Mouse (Mus musculus) embryo, embryonic 11 days (tissue): ENCODE results near the gene Apom.

Experiments
- DNase-seq: peaks from one replicate; pipeline ENCODE4 v3.0.0-alpha.2; 2015

Gene Apom

GRCm38 (mm10) chr17:35131500-35132173, at the start of gene Apom:
Apom (minus strand) TSS chr17:35132050.
- DNase-seq: no peak

- DNase-seq: no peak
Measured at GRCm38 (mm10) chr17:35180093-35180492, 48.2 kb upstream of the Apom start.

GRCm38 (mm10) chr17:35178528-35178927, 46.7 kb upstream of the Apom start:
- peak; percentile 80 for DNase-seq

- DNase-seq: no peak
Measured at GRCm38 (mm10) chr17:35175968-35176367, 44.1 kb upstream of the Apom start, which contains the start of gene Aif1. Aif1 (minus strand) TSS chr17:35176068.

GRCm38 (mm10) chr17:35175382-35175781, 43.5 kb upstream of the Apom start:
- no peak for DNase-seq

- DNase-seq: no peak
Measured at GRCm38 (mm10) chr17:35174201-35174977, 42.5 kb upstream of the Apom start.

- DNase-seq: no peak
Measured at GRCm38 (mm10) chr17:35173329-35173728, 41.5 kb upstream of the Apom start.

GRCm38 (mm10) chr17:35172445-35173234, 40.8 kb upstream of the Apom start:
- DNase-seq: no peak

GRCm38 (mm10) chr17:35168541-35169207, 36.8 kb upstream of the Apom start:
- DNase-seq: peak; percentile 87

- no peak for DNase-seq
Measured at GRCm38 (mm10) chr17:35167794-35168193, 35.9 kb upstream of the Apom start.

- peak; percentile 81 for DNase-seq
Measured at GRCm38 (mm10) chr17:35166352-35167035, 34.6 kb upstream of the Apom start.

GRCm38 (mm10) chr17:35165451-35166155, 33.8 kb upstream of the Apom start:
- DNase-seq: peak; percentile 31

- DNase-seq: peak; percentile 99
Measured at GRCm38 (mm10) chr17:35164568-35165450, 33.0 kb upstream of the Apom start, which contains the start of gene Prrc2a. Prrc2a (minus strand) TSS chr17:35164897.

GRCm38 (mm10) chr17:35164218-35164567, 32.3 kb upstream of the Apom start:
- DNase-seq: no peak

GRCm38 (mm10) chr17:35163326-35164081, 31.7 kb upstream of the Apom start:
- DNase-seq: no peak

- no peak for DNase-seq
Measured at GRCm38 (mm10) chr17:35162730-35163129, 30.9 kb upstream of the Apom start.

- DNase-seq: no peak
Measured at GRCm38 (mm10) chr17:35162121-35162520, 30.3 kb upstream of the Apom start.

- DNase-seq: no peak
Measured at GRCm38 (mm10) chr17:35161421-35161820, 29.6 kb upstream of the Apom start.

GRCm38 (mm10) chr17:35159638-35160037, 27.8 kb upstream of the Apom start:
- no peak for DNase-seq
